Mouse (Mus musculus): ENCODE results near the gene Zfp771. TPM values are rescaled to one million over a fixed set of nuclear protein-coding genes. Genes with fewer than 3 reads are reported as not detected.
A peak's percentile ranks its signal among the peaks of the same experiment; 100 is the strongest.

The Zfp771 gene
- polyA plus RNA-seq, 1 experiment = 118 TPM

DNA sequence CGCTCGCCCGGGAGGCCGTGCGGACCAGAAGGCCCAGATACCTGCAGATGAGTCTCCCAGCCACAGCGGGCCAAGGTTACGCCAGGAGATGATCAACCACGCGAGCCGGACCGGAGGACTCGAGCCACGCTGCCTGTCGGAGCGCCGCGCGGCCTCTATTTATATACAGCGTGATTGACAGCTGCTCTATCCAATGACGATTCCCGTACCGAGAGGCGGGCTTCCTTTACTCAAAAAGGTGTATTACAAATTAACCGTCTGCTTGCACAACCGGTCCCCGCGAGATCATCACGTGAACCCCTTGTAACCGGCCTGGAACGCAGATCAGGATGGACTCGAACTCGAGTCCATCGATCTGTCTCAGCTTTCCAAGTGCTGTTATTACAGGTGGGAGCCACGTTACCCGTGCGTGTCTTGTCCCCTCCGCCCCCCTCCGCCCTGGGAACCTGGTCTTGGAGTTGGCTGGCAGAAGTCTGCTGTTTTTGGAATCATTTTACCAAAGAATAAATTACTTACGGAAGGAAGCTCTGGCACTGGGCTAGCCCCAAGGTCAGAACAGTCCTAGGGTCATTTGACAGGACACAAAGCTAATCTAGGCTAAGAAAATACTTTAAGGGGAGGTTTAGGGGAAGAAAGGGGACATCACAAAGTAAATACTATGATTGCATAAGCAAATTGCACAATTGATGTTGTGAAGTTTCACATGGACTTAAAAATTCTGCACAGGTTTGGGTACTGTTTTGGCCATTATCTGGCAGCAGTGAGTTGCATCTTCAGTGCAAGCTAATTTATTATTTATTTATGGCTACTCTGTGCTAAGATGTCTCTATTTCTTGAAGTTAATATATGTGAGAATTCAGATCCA is 30.1 kb downstream of the Zfp771 start, which contains the start of gene Sephs2:
Gene Sephs2 (minus strand): TSS at position 131 of the 865 bp plus-strand sequence.
- Histone ChIP-seq H3K27me3 (ENCODE audit: control insufficient read depth, insufficient read depth, low read length) (no peaks in the 10 kb centered on the region), H3K36me3 (ENCODE audit: control insufficient read depth, insufficient read depth, low read length) (peaks cover 9% of the 10 kb centered on the region; the same call in 1 of the 2 replicates), H3K4me3 (ENCODE audit: low read depth, low read length) (peak within 1 kb of the TSS; percentile 90), H3K27ac (ENCODE audit: insufficient read depth, low read depth, low read length) (peak within 1 kb of the TSS; percentile 50), H3K4me1 (ENCODE audit: control insufficient read depth, insufficient read depth, insufficient read length, low read length) (peaks cover 23% of the 10 kb centered on the region)
- 1% methylated on average over 39 of the region's 39 CpGs for WGBS
- TF ChIP-seq POLR2A (IDR thresholded peaks at IDR 0.05; ENCODE audit: low read depth, low read length) (peak; percentile 99), CTCF (IDR thresholded peaks at IDR 0.05; ENCODE audit: extremely low read depth, insufficient read length, insufficient replicate concordance, low read depth, low read length) (no peak)

DNA sequence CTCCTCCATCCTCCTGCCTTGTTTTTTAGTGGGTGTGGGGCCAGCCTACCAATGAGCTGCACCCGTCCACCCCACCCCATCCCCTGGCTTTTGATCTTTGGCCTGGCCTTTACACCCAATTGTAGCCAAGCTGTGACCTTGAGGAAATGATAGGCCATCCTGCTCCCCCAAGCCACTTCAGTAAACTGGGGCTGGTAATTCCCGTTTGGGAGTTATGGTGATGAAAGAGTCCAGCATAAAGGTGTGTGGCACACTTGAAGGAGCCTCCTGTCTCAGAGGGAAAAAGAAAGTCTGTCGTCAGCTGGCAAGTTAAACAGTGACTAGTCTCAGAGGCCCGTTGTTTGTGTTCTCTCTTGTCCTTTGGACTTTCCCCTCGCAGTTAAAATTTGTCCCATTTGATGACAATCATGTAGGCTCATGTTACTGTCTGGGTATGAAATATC is 32.5 kb downstream of the Zfp771 start:
- Histone ChIP-seq H3K27ac (ENCODE audit: insufficient read depth, low read depth, low read length) (peak overlapping the region; percentile 91), H3K4me1 (ENCODE audit: control insufficient read depth, insufficient read depth, insufficient read length, low read length) (peaks cover 23% of the 10 kb centered on the region), H3K27me3 (ENCODE audit: control insufficient read depth, insufficient read depth, low read length) (no peaks in the 10 kb centered on the region), H3K4me3 (ENCODE audit: low read depth, low read length) (no peak overlapping the region), H3K36me3 (ENCODE audit: control insufficient read depth, insufficient read depth, low read length) (0 out of 2 replicates have a peak, but pooled peaks cover 3% of the 10 kb centered on the region)
- TF ChIP-seq CTCF (IDR thresholded peaks at IDR 0.05; ENCODE audit: extremely low read depth, insufficient read length, insufficient replicate concordance, low read depth, low read length) = no peak
- no peak for TF ChIP-seq POLR2A (IDR thresholded peaks at IDR 0.05; ENCODE audit: low read depth, low read length)
- WGBS = 31% methylated on average over 5 of the region's 5 CpGs

DNA sequence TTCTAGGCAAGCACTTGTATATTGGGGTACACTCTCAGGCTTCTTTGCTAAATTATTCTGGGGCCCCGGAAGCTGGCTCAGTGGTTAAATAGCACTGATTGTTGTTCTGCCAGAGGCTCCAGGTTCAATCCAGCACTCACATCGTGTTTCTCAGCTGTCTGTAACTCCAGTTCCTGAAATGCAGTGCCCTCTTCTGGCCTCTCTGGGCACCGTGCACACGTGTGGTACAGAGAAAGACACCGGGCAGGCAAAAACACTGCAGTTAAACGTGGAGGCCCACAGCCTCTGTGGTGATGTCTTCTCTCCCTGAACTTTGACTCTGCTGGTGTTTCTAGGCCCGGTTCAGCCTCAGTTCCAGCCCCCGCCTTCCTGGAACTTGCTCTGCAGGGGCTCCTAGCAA is 34.2 kb downstream of the Zfp771 start:
- 5% methylated on average over 8 of the region's 8 CpGs for WGBS
- Histone ChIP-seq H3K4me3 (ENCODE audit: low read depth, low read length) (no peak overlapping the region), H3K4me1 (ENCODE audit: control insufficient read depth, insufficient read depth, insufficient read length, low read length) (peaks cover 23% of the 10 kb centered on the region), H3K27me3 (ENCODE audit: control insufficient read depth, insufficient read depth, low read length) (no peaks in the 10 kb centered on the region), H3K36me3 (ENCODE audit: control insufficient read depth, insufficient read depth, low read length) (no peaks in the 10 kb centered on the region), H3K27ac (ENCODE audit: insufficient read depth, low read depth, low read length) (peak overlapping the region; percentile 91; the same call in 1 of the 2 replicates)
- peak; percentile 71; the same call in 1 of the 2 replicates for TF ChIP-seq CTCF (IDR thresholded peaks at IDR 0.05; ENCODE audit: extremely low read depth, insufficient read length, insufficient replicate concordance, low read depth, low read length)
- no peak for TF ChIP-seq POLR2A (IDR thresholded peaks at IDR 0.05; ENCODE audit: low read depth, low read length)

DNA sequence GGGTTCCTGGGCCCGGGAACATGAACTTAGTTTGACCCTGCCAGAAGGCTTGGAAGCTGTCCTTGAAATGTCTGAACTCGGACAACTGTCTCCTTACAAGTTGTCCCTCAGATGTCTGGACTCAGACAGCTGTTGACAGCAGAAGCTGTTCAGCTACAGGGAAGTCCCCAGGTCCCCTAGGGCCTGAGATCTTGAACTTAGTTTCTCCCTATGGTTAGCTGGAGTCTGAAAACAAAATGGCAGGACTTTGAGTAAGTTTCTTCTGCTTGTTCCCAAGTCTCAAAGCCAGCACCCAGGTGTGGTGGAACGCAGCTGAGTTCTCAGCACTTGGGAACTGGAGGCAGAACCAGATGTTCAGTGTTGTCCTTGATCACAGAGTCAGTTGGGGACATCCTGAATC is 36.0 kb downstream of the Zfp771 start:
- no peak overlapping the region for H3K27ac ChIP-seq (ENCODE audit: insufficient read depth, low read depth, low read length)
- WGBS = 68% methylated on average over 3 of the region's 3 CpGs

DNA sequence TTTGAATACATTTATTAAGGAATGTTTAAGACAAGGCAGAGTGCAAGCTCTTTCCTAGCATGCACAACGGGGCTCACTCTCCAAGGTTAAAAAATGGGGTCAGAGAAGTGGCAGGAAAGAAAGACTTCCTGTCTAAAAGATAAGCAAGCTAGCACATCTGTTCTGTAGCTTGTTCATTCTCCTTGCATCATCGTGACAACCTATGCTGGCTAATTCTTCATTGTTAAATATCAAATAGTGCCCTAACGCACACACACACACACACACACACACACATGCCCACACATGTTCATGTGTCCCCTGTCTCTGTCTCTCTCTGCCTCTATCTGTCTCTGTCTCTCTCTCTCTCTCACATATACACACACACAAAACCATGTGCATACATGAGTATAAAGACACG is 37.0 kb downstream of the Zfp771 start:
- TF ChIP-seq CTCF (IDR thresholded peaks at IDR 0.05; ENCODE audit: extremely low read depth, insufficient read length, insufficient replicate concordance, low read depth, low read length) (no peak), POLR2A (IDR thresholded peaks at IDR 0.05; ENCODE audit: low read depth, low read length) (no peak)
- H3K4me3 ChIP-seq (ENCODE audit: low read depth, low read length) = no peak overlapping the region

More for the DNA sequence above, 36.0 kb downstream of the Zfp771 start:
- Histone ChIP-seq H3K4me3 (ENCODE audit: low read depth, low read length) (no peak overlapping the region), H3K27me3 (ENCODE audit: control insufficient read depth, insufficient read depth, low read length) (no peaks in the 10 kb centered on the region), H3K36me3 (ENCODE audit: control insufficient read depth, insufficient read depth, low read length) (no peaks in the 10 kb centered on the region), H3K4me1 (ENCODE audit: control insufficient read depth, insufficient read depth, insufficient read length, low read length) (peaks cover 23% of the 10 kb centered on the region)
- TF ChIP-seq CTCF (IDR thresholded peaks at IDR 0.05; ENCODE audit: extremely low read depth, insufficient read length, insufficient replicate concordance, low read depth, low read length) (no peak), POLR2A (IDR thresholded peaks at IDR 0.05; ENCODE audit: low read depth, low read length) (no peak)

DNA sequence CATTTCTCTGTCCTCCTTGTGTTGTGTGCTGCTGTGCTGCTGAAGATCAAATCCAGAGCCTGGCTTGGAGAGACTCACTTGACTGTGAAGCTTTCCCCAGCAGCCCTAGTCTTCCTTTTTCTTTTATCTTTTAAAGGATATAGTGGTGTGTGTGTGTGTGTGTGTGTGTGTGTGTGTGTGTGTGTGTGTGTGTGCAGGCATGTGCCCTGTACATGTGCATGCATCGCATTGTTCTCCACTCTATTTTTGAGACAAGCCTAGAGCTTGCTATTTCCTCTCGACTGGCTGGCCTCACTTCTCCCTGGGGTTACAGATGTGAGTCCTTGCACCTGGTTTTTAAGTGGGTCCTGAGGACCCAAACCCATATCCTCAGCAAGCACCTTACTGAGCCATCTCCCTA is 38.1 kb downstream of the Zfp771 start:
- peaks cover 19% of the 10 kb centered on the region for H3K4me1 ChIP-seq (ENCODE audit: control insufficient read depth, insufficient read depth, insufficient read length, low read length)
- TF ChIP-seq CTCF (IDR thresholded peaks at IDR 0.05; ENCODE audit: extremely low read depth, insufficient read length, insufficient replicate concordance, low read depth, low read length) (no peak), POLR2A (IDR thresholded peaks at IDR 0.05; ENCODE audit: low read depth, low read length) (no peak)

More for the DNA sequence above, 37.0 kb downstream of the Zfp771 start:
- H3K36me3 ChIP-seq (ENCODE audit: control insufficient read depth, insufficient read depth, low read length) = no peaks in the 10 kb centered on the region
- no peaks in the 10 kb centered on the region for H3K27me3 ChIP-seq (ENCODE audit: control insufficient read depth, insufficient read depth, low read length)
- WGBS = 63% methylated on average over 4 of the region's 4 CpGs
- no peak overlapping the region for H3K27ac ChIP-seq (ENCODE audit: insufficient read depth, low read depth, low read length)
- H3K4me1 ChIP-seq (ENCODE audit: control insufficient read depth, insufficient read depth, insufficient read length, low read length) = peaks cover 23% of the 10 kb centered on the region

DNA sequence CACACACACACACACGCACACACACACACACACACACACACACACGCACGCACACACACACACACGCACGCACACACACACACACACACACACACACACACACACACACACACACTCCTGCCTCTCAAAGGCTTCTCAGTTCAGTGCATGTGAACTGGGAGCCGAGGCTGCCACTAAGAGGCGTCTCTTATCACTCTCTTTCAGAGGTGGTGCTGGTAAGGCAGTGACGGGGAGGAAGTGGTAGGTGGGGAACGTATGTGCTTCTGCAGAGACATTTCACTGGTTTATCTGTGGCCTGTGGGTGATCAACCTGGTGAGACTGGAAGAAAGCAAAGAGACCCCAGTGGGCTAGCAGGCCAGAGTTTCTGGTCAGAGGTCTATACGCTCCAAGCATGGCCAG is 41.1 kb downstream of the Zfp771 start:
- 73% methylated on average over 8 of the region's 10 CpGs for WGBS
- no peak for TF ChIP-seq CTCF (IDR thresholded peaks at IDR 0.05; ENCODE audit: extremely low read depth, insufficient read length, insufficient replicate concordance, low read depth, low read length)
- TF ChIP-seq POLR2A (IDR thresholded peaks at IDR 0.05; ENCODE audit: low read depth, low read length) = no peak
- H3K27ac ChIP-seq (ENCODE audit: insufficient read depth, low read depth, low read length) = no peak overlapping the region

More for the DNA sequence above, 38.1 kb downstream of the Zfp771 start:
- Histone ChIP-seq H3K4me3 (ENCODE audit: low read depth, low read length) (no peak overlapping the region), H3K27me3 (ENCODE audit: control insufficient read depth, insufficient read depth, low read length) (no peaks in the 10 kb centered on the region), H3K36me3 (ENCODE audit: control insufficient read depth, insufficient read depth, low read length) (no peaks in the 10 kb centered on the region), H3K27ac (ENCODE audit: insufficient read depth, low read depth, low read length) (no peak overlapping the region)
- WGBS = 65% methylated on average over 2 of the region's 2 CpGs

More for the DNA sequence above, 41.1 kb downstream of the Zfp771 start:
- no peaks in the 10 kb centered on the region for H3K36me3 ChIP-seq (ENCODE audit: control insufficient read depth, insufficient read depth, low read length)
- H3K4me1 ChIP-seq (ENCODE audit: control insufficient read depth, insufficient read depth, insufficient read length, low read length) = peaks cover 10% of the 10 kb centered on the region
- H3K27me3 ChIP-seq (ENCODE audit: control insufficient read depth, insufficient read depth, low read length) = no peaks in the 10 kb centered on the region
- no peak overlapping the region for H3K4me3 ChIP-seq (ENCODE audit: low read depth, low read length)

All from small intestine, adult 2 months (tissue).